Mouse (Mus musculus): ENCODE measurements around the gene Oprm1.
"Not testable (repeated sequence)": the region's sequence is repeated elsewhere in the genome, so short reads cannot be mapped to it uniquely, and the experiment has no call there.

Gene Oprm1

GRCm38 (mm10) chr10:6871418-6872072, 113.2 kb downstream of the Oprm1 start:
- Histone ChIP-seq H3K27me3 (ENCODE audit: control insufficient read depth, insufficient read depth, low read length, poor library complexity, severe bottlenecking) (no peaks in the 10 kb centered on the region), H3K36me3 (ENCODE audit: control insufficient read depth, insufficient read depth, low read length, poor library complexity, severe bottlenecking) (no peaks in the 10 kb centered on the region)

GRCm38 (mm10) chr10:6873917-6874316, 115.6 kb downstream of the Oprm1 start:
- DNase-seq (ENCODE audit: low read depth, low spot score) = no peak
- Histone ChIP-seq H3K36me3 (ENCODE audit: control insufficient read depth, insufficient read depth, low read length, poor library complexity, severe bottlenecking) (no peaks in the 10 kb centered on the region), H3K27me3 (ENCODE audit: control insufficient read depth, insufficient read depth, low read length, poor library complexity, severe bottlenecking) (no peaks in the 10 kb centered on the region)

More at GRCm38 (mm10) chr10:6871418-6872072, 113.2 kb downstream of the Oprm1 start:
- no peak for DNase-seq (ENCODE audit: low read depth, low spot score)

- DNase-seq (ENCODE audit: low read depth, low spot score) = no peak
- Histone ChIP-seq H3K36me3 (ENCODE audit: control insufficient read depth, insufficient read depth, low read length, poor library complexity, severe bottlenecking) (no peaks in the 10 kb centered on the region), H3K27me3 (ENCODE audit: control insufficient read depth, insufficient read depth, low read length, poor library complexity, severe bottlenecking) (no peaks in the 10 kb centered on the region)
These were observed 120.1 kb downstream of the Oprm1 start for GRCm38 (mm10) chr10:6878276-6878881.

- not testable (repeated sequence) for H3K36me3 ChIP-seq (ENCODE audit: control insufficient read depth, insufficient read depth, low read length, poor library complexity, severe bottlenecking); DNase-seq (ENCODE audit: low read depth, low spot score); H3K27me3 ChIP-seq (ENCODE audit: control insufficient read depth, insufficient read depth, low read length, poor library complexity, severe bottlenecking)
These were observed 123.7 kb downstream of the Oprm1 start for GRCm38 (mm10) chr10:6882041-6882440.

- Histone ChIP-seq H3K36me3 (ENCODE audit: control insufficient read depth, insufficient read depth, low read length, poor library complexity, severe bottlenecking) (peaks cover 1% of the 10 kb centered on the region), H3K27me3 (ENCODE audit: control insufficient read depth, insufficient read depth, low read length, poor library complexity, severe bottlenecking) (no peaks in the 10 kb centered on the region)
- DNase-seq (ENCODE audit: low read depth, low spot score) = peak; percentile 68
These were observed 127.2 kb downstream of the Oprm1 start for GRCm38 (mm10) chr10:6885460-6885859.

- Histone ChIP-seq H3K27me3 (ENCODE audit: control insufficient read depth, insufficient read depth, low read length, poor library complexity, severe bottlenecking) (no peaks in the 10 kb centered on the region), H3K36me3 (ENCODE audit: control insufficient read depth, insufficient read depth, low read length, poor library complexity, severe bottlenecking) (peaks cover 3% of the 10 kb centered on the region)
- DNase-seq (ENCODE audit: low read depth, low spot score) = no peak
These were observed 131.4 kb downstream of the Oprm1 start for GRCm38 (mm10) chr10:6889640-6890245.

GRCm38 (mm10) chr10:6890348-6891009, 132.2 kb downstream of the Oprm1 start:
- Histone ChIP-seq H3K27me3 (ENCODE audit: control insufficient read depth, insufficient read depth, low read length, poor library complexity, severe bottlenecking) (no peaks in the 10 kb centered on the region), H3K36me3 (ENCODE audit: control insufficient read depth, insufficient read depth, low read length, poor library complexity, severe bottlenecking) (peaks cover 3% of the 10 kb centered on the region)
- no peak for DNase-seq (ENCODE audit: low read depth, low spot score)

GRCm38 (mm10) chr10:6895796-6896195, 137.5 kb downstream of the Oprm1 start:
- H3K36me3 ChIP-seq (ENCODE audit: control insufficient read depth, insufficient read depth, low read length, poor library complexity, severe bottlenecking) = peaks cover 2% of the 10 kb centered on the region; the same call in 1 of the 2 replicates
- no peak for DNase-seq (ENCODE audit: low read depth, low spot score)

GRCm38 (mm10) chr10:6896659-6897303, 138.5 kb downstream of the Oprm1 start:
- Histone ChIP-seq H3K36me3 (ENCODE audit: control insufficient read depth, insufficient read depth, low read length, poor library complexity, severe bottlenecking) (peaks cover 2% of the 10 kb centered on the region; the same call in 1 of the 2 replicates), H3K27me3 (ENCODE audit: control insufficient read depth, insufficient read depth, low read length, poor library complexity, severe bottlenecking) (no peaks in the 10 kb centered on the region)
- DNase-seq (ENCODE audit: low read depth, low spot score) = no peak

More at GRCm38 (mm10) chr10:6895796-6896195, 137.5 kb downstream of the Oprm1 start:
- no peaks in the 10 kb centered on the region for H3K27me3 ChIP-seq (ENCODE audit: control insufficient read depth, insufficient read depth, low read length, poor library complexity, severe bottlenecking)

- DNase-seq (ENCODE audit: low read depth, low spot score) = no peak
- Histone ChIP-seq H3K36me3 (ENCODE audit: control insufficient read depth, insufficient read depth, low read length, poor library complexity, severe bottlenecking) (peaks cover 2% of the 10 kb centered on the region; the same call in 1 of the 2 replicates), H3K27me3 (ENCODE audit: control insufficient read depth, insufficient read depth, low read length, poor library complexity, severe bottlenecking) (no peaks in the 10 kb centered on the region)
These were observed 141.8 kb downstream of the Oprm1 start for GRCm38 (mm10) chr10:6900126-6900525.

- Histone ChIP-seq H3K27me3 (ENCODE audit: control insufficient read depth, insufficient read depth, low read length, poor library complexity, severe bottlenecking) (no peaks in the 10 kb centered on the region), H3K36me3 (ENCODE audit: control insufficient read depth, insufficient read depth, low read length, poor library complexity, severe bottlenecking) (peaks cover 2% of the 10 kb centered on the region; the same call in 1 of the 2 replicates)
- no peak for DNase-seq (ENCODE audit: low read depth, low spot score)
These were observed 143.6 kb downstream of the Oprm1 start for GRCm38 (mm10) chr10:6901819-6902393.

- Histone ChIP-seq H3K36me3 (ENCODE audit: control insufficient read depth, insufficient read depth, low read length, poor library complexity, severe bottlenecking) (0 out of 2 replicates have a peak, but pooled peaks cover 3% of the 10 kb centered on the region), H3K27me3 (ENCODE audit: control insufficient read depth, insufficient read depth, low read length, poor library complexity, severe bottlenecking) (no peaks in the 10 kb centered on the region)
- DNase-seq (ENCODE audit: low read depth, low spot score) = no peak
These were observed 151.5 kb downstream of the Oprm1 start for GRCm38 (mm10) chr10:6909763-6910162.

- H3K27me3 ChIP-seq (ENCODE audit: control insufficient read depth, insufficient read depth, low read length, poor library complexity, severe bottlenecking) = no peaks in the 10 kb centered on the region
- peaks cover 5% of the 10 kb centered on the region for H3K36me3 ChIP-seq (ENCODE audit: control insufficient read depth, insufficient read depth, low read length, poor library complexity, severe bottlenecking)
- no peak for DNase-seq (ENCODE audit: low read depth, low spot score)
These were observed 157.7 kb downstream of the Oprm1 start for GRCm38 (mm10) chr10:6915991-6916390.

GRCm38 (mm10) chr10:6916545-6917257, 158.4 kb downstream of the Oprm1 start:
- Histone ChIP-seq H3K27me3 (ENCODE audit: control insufficient read depth, insufficient read depth, low read length, poor library complexity, severe bottlenecking) (no peaks in the 10 kb centered on the region), H3K36me3 (ENCODE audit: control insufficient read depth, insufficient read depth, low read length, poor library complexity, severe bottlenecking) (peaks cover 5% of the 10 kb centered on the region)
- no peak for DNase-seq (ENCODE audit: low read depth, low spot score)

All from splenic B cell, adult 2 months (primary cell).